ENCODE assay signal across 7 mouse cellular contexts in genomic region chr15:95789562-95790528, GRCm38 (mm10). TPM values are rescaled to one million over a fixed set of nuclear protein-coding genes. Genes with fewer than 3 reads are reported as not detected.
DNase-seq lines count a peak whose midpoint lies in the region; ATAC-seq and TF ChIP-seq lines count a peak whose summit lies in the region.

No protein-coding gene starts in this region.

- H3K27ac ChIP-seq in forebrain, postnatal 0 days (ENCODE audit: low read depth, low read length), result peak overlapping the region; percentile 79
- no peak overlapping the region for H3K27ac ChIP-seq in midbrain, embryonic 11.5 days (ENCODE audit: low read depth, low read length)

- ATAC-seq in forebrain, postnatal 0 days, result peak; percentile 47
- ATAC-seq in midbrain, embryonic 11.5 days (ENCODE audit: low FRiP score), result peak; percentile 57

- peak; percentile 38 for DNase-seq in right cerebral cortex, adult 18-20 months
- DNase-seq in right cerebral cortex, postnatal 25 days, result no peak
- DNase-seq in adrenal gland, postnatal 36 days, result peak; percentile 64 to 68
- no peak for DNase-seq in forebrain, postnatal 0 days
- peak; percentile 56 to 69 for DNase-seq in kidney, postnatal 4 days
- peak; percentile 98 for DNase-seq in midbrain, embryonic 11.5 days (ENCODE audit: low spot score, missing footprints)
- DNase-seq in testis, postnatal 10 days (ENCODE audit: low spot score), result peak; percentile 60

- peak overlapping the region; percentile 76 for H3K9ac ChIP-seq in forebrain, postnatal 0 days
- H3K9ac ChIP-seq in midbrain, embryonic 11.5 days (ENCODE audit: low read length), result peak overlapping the region; percentile 94

- no peaks in the 10 kb centered on the region for H3K27me3 ChIP-seq in forebrain, postnatal 0 days (ENCODE audit: insufficient read depth, low read length)
- no peaks in the 10 kb centered on the region; the same call in 1 of the 2 replicates for H3K27me3 ChIP-seq in midbrain, embryonic 11.5 days (ENCODE audit: control insufficient read depth, insufficient read depth, low read length)

- 0 out of 2 replicates have a peak, but pooled peaks cover 3% of the 10 kb centered on the region for H3K4me1 ChIP-seq in forebrain, postnatal 0 days (ENCODE audit: insufficient read depth)
- H3K4me1 ChIP-seq in midbrain, embryonic 11.5 days (ENCODE audit: control insufficient read depth, insufficient read depth, low read length), result no peaks in the 10 kb centered on the region; the same call in 1 of the 2 replicates

- TF ChIP-seq CTCF in forebrain, postnatal 0 days (IDR thresholded peaks at IDR 0.05; ENCODE audit: low read depth), result no peak; the same call in 1 of the 2 replicates

- H3K9me3 ChIP-seq in forebrain, postnatal 0 days (ENCODE audit: low read length), result no peaks in the 10 kb centered on the region
- no peaks in the 10 kb centered on the region for H3K9me3 ChIP-seq in midbrain, embryonic 11.5 days (ENCODE audit: control insufficient read depth, low read length)

- peak overlapping the region; percentile 90 for H3K4me2 ChIP-seq in forebrain, postnatal 0 days (ENCODE audit: low read depth)
- peak overlapping the region; percentile 65 for H3K4me2 ChIP-seq in midbrain, embryonic 11.5 days

- H3K4me3 ChIP-seq in forebrain, postnatal 0 days (ENCODE audit: low read depth, low read length), result peak overlapping the region; percentile 83
- H3K4me3 ChIP-seq in midbrain, embryonic 11.5 days (ENCODE audit: low read depth, low read length), result peak overlapping the region; percentile 75

- 15% methylated on average over 32 of the region's 32 CpGs for WGBS in forebrain, postnatal 0 days
- WGBS in midbrain, embryonic 11.5 days, result 11% methylated on average over 32 of the region's 32 CpGs

- H3K36me3 ChIP-seq in forebrain, postnatal 0 days (ENCODE audit: insufficient read depth), result no peaks in the 10 kb centered on the region
- H3K36me3 ChIP-seq in midbrain, embryonic 11.5 days (ENCODE audit: control insufficient read depth, insufficient read depth, low read length), result no peaks in the 10 kb centered on the region

RNA-seq across cellular contexts. Expression of gene Ano6, which starts 0.8 kb away (rescaled TPM):
- total RNA-seq in adrenal gland, postnatal 36 days (2021), result 10 to 100 TPM; 68.0 to 73.7 TPM
- total RNA-seq in forebrain, postnatal 0 days (2014; rRNA removed), result 21.0 and 32.6 TPM in 2 replicates
- 11.1 and 17.2 TPM in 2 replicates for polyA plus RNA-seq in forebrain, postnatal 0 days (2015; fragmentation: Nextera tagmentation; extraction: Ambion mirVana)
- polyA plus RNA-seq in midbrain, embryonic 11.5 days (2014; fragmentation: Nextera tagmentation; extraction: Ambion mirVana), result 30.3 and 30.8 TPM in 2 replicates

Comparison
In these comparisons a context has a peak if more than half of its experiments do, and no peak if none do; other contexts are left out.
1. DNase-seq: peak in right cerebral cortex, adult 18-20 months (single experiment), adrenal gland, postnatal 36 days (2 of 2), kidney, postnatal 4 days (2 of 2), midbrain, embryonic 11.5 days (single experiment) and testis, postnatal 10 days (single experiment); none in right cerebral cortex, postnatal 25 days (single experiment) and forebrain, postnatal 0 days (single experiment).